Mouse (Mus musculus) forebrain, postnatal 0 days (tissue): ENCODE data around the gene Unc13d. TPM values are rescaled to one million over a fixed set of nuclear protein-coding genes. Genes with fewer than 3 reads are reported as not detected.
"Not testable (repeated sequence)": the region's sequence is repeated elsewhere in the genome, so short reads cannot be mapped to it uniquely, and the experiment has no call there.

ENCODE experiments used
- ATAC-seq: fragments of 200-750 bp; cut with Nextera tagmentation; 2 replicates; pipeline ENCODE4 v1.8.0; 2017; ENCODE audit warnings: mild to moderate bottlenecking, moderate library complexity
- DNase-seq: peaks from one replicate; pipeline ENCODE4 v3.0.0-alpha.2; 2015
- H3K27ac ChIP-seq: fragments of 300-500 bp; sonication (generic); 2 replicates; pipeline ENCODE4 v1.5.1; 2014; ENCODE audit warnings: low read depth, mild to moderate bottlenecking, antibody characterized with exemption, low read length, moderate library complexity, mixed read lengths
- H3K27me3 ChIP-seq: fragments of 300-500 bp; sonication (generic); 2 replicates; pipeline ENCODE4 v1.6.1; 2014; ENCODE audit warnings: mild to moderate bottlenecking, low read length, mixed read lengths; ENCODE audit not compliant: insufficient read depth
- H3K36me3 ChIP-seq: fragments of 300-500 bp; sonication (generic); 2 replicates; pipeline ENCODE4 v1.6.1; 2014; ENCODE audit warnings: mild to moderate bottlenecking, moderate library complexity; ENCODE audit not compliant: insufficient read depth
- H3K4me1 ChIP-seq: fragments of 300-500 bp; sonication (generic); 2 replicates; pipeline ENCODE4 v1.6.1; 2014; ENCODE audit warnings: antibody characterized with exemption; ENCODE audit not compliant: insufficient read depth
- H3K4me2 ChIP-seq: fragments of 300-500 bp; sonication (generic); 2 replicates; pipeline ENCODE4 v1.6.1; 2014; ENCODE audit warnings: low read depth, mild to moderate bottlenecking, moderate library complexity
- H3K4me3 ChIP-seq: fragments of 300-500 bp; sonication (generic); 2 replicates; pipeline ENCODE4 v1.5.1; 2014; ENCODE audit warnings: low read depth, low read length, mixed read lengths
- H3K9ac ChIP-seq: fragments of 300-500 bp; sonication (generic); 2 replicates; pipeline ENCODE4 v1.6.1; 2014; ENCODE audit warnings: mild to moderate bottlenecking
- H3K9me3 ChIP-seq: fragments of 300-500 bp; sonication (generic); 2 replicates; pipeline ENCODE4 v1.6.1; 2016; ENCODE audit warnings: low read length
- CTCF ChIP-seq: sonication (generic); IDR thresholded peaks from 2 replicates; pipeline ENCODE4 v1.5.1; 2016; ENCODE audit warnings: antibody characterized with exemption, control low read depth, low read depth
- WGBS: fragments of 180-500 bp; shearing (Covaris S2); extraction: QIAGEN DNeasy Blood & Tissue Kit; methylation state at CpG from one replicate; pipeline ENCODE4 v1.1.7; 2014; 5-methylcytosine and 5-hydroxymethylcytosine counted together
- polyA plus RNA-seq: library from polyadenylated mRNA; unstranded; fragments of >200 nt; fragmentation: Nextera tagmentation; extraction: Ambion mirVana; gene quantifications from 2 replicates; pipeline ENCODE4 v1.2.1, GENCODE M21; 2015
- total RNA-seq: library from RNA; depleted of rRNA; stranded (reverse); fragments of >200 nt; gene quantifications from 2 replicates; pipeline ENCODE4 v1.2.3, GENCODE M21; 2014

Unc13d gene
- total and polyA plus RNA-seq, 2 experiments from 2014 or later: 0.58 to 0.86 TPM

DNA sequence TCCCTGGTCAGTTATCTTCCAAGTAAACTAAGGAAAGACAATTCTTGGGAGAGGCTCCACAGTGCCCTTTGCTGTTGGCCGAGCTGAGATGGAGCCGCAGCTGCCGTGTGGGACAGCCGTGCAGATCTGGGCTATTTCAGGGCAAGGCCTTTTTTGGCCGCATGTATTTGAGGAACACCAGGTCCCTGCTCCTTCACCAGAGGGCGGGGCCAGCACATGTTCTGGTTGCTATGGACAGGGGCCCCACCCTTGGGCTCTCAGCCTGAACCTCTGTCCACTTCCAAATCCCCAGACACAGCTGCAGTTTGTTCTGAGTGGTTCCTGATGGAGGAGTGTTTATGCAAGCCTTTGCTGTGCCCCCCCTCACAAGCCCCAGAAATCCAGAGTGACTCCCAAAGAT lies 22.6 kb upstream of the Unc13d start:
- 83% methylated on average over 6 of the region's 6 CpGs for WGBS
- no peak for TF ChIP-seq CTCF

GRCm38 (mm10) chr11:116099462-116099861 lies 21.7 kb upstream of the Unc13d start:
- Histone ChIP-seq H3K27me3 (no peaks in the 10 kb centered on the region), H3K4me3 (no peak overlapping the region), H3K4me1 (no peaks in the 10 kb centered on the region), H3K9ac (no peak overlapping the region), H3K36me3 (no peaks in the 10 kb centered on the region), H3K27ac (no peak overlapping the region), H3K4me2 (no peak overlapping the region), H3K9me3 (no peaks in the 10 kb centered on the region)
- no peak for ATAC-seq
- WGBS: 88% methylated on average over 6 of the region's 6 CpGs
- TF ChIP-seq CTCF: no peak
- DNase-seq: no peak

More for the DNA sequence above, 22.6 kb upstream of the Unc13d start:
- Histone ChIP-seq H3K27ac (no peak overlapping the region), H3K36me3 (no peaks in the 10 kb centered on the region), H3K4me3 (no peak overlapping the region), H3K9me3 (no peaks in the 10 kb centered on the region), H3K9ac (no peak overlapping the region), H3K27me3 (0 out of 2 replicates have a peak, but pooled peaks cover under 1% of the 10 kb centered on the region), H3K4me1 (no peaks in the 10 kb centered on the region), H3K4me2 (no peak overlapping the region)
- ATAC-seq (no peak), DNase-seq (no peak)

DNA sequence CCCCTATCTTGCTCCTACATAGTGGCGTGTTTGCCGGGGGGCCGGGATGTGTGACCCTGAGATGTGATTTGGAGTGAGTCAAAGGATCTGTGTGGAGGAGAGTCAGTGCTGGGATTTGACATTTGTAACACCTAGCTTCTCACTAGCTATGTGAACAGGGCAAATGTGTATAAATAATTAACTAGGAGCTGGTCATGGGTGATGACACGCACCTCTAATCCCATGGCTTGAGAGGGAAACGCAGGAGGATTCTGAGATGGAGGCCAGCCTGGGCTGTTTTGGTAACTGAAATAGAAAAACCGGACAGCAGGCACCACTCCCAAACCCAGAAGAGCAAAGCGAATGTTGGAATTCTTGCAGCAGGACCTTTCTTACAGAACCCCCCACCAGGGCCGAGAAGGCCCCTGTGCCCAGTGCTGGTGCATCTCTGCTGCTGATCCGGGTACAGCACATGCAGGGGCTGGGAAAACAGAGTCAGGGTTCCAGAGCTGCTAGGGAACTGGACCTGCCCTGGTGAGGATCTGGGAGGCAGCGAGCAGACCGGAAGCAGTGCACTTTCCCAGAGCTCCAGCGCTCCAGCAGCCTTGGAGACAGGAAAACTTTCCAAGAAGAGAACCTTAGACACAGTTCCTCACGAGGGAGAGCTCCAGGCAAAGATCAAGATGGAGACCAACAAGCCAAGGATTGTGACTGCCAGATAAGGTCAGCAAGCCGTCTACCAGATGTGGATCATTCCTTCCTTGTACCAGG lies 21.1 kb upstream of the Unc13d start:
- Histone ChIP-seq H3K4me3 (no peak overlapping the region), H3K36me3 (no peaks in the 10 kb centered on the region), H3K9ac (no peak overlapping the region), H3K27me3 (no peaks in the 10 kb centered on the region), H3K9me3 (no peaks in the 10 kb centered on the region), H3K27ac (no peak overlapping the region), H3K4me1 (no peaks in the 10 kb centered on the region), H3K4me2 (no peak overlapping the region)
- DNase-seq (no peak), ATAC-seq (no peak)
- 80% methylated on average over 14 of the region's 14 CpGs for WGBS
- TF ChIP-seq CTCF: no peak

GRCm38 (mm10) chr11:116096213-116097108 lies 18.7 kb upstream of the Unc13d start:
- no peaks in the 10 kb centered on the region for H3K36me3 ChIP-seq
- no peak for ATAC-seq
- WGBS: 91% methylated on average over 5 of the region's 5 CpGs
- no peaks in the 10 kb centered on the region for H3K9me3 ChIP-seq
- no peak for DNase-seq
- no peak overlapping the region for H3K4me2 ChIP-seq
- TF ChIP-seq CTCF: peak; percentile 47
- no peaks in the 10 kb centered on the region for H3K4me1 ChIP-seq
- no peak overlapping the region for H3K9ac ChIP-seq
- no peak overlapping the region for H3K27ac ChIP-seq
- H3K27me3 ChIP-seq: no peaks in the 10 kb centered on the region
- H3K4me3 ChIP-seq: no peak overlapping the region

DNA sequence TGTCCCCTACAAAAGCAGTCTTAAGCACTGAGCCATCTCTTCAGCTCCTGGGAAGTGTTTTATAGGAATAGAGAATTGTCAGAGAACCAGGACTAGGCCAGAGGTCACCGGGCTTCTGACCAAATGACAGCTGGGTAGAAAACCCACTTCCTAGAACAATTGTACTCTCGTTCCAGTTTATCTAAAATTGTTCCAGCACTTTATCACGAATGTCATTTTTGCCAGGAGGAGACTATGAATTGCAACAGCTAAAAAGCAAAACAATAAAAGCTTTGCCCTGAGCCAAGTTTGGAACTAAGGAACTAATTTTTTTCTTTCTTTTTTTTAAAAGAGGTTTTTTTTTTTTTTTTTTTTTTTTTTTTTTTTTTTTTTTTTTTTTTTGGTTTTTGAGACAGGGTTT lies 17.8 kb upstream of the Unc13d start:
- no peak overlapping the region for H3K4me3 ChIP-seq
- ATAC-seq (no peak), DNase-seq (no peak)
- 87% methylated on average over 3 of the region's 3 CpGs for WGBS
- no peak overlapping the region for H3K27ac ChIP-seq
- no peak overlapping the region for H3K4me2 ChIP-seq
- no peaks in the 10 kb centered on the region for H3K36me3 ChIP-seq
- no peaks in the 10 kb centered on the region for H3K4me1 ChIP-seq
- H3K27me3 ChIP-seq: no peaks in the 10 kb centered on the region
- no peaks in the 10 kb centered on the region for H3K9me3 ChIP-seq
- no peak overlapping the region for H3K9ac ChIP-seq
- TF ChIP-seq CTCF: no peak

- ATAC-seq (no peak), DNase-seq (no peak)
- no peak overlapping the region for H3K27ac ChIP-seq
- H3K4me1 ChIP-seq: no peaks in the 10 kb centered on the region
- no peak overlapping the region for H3K4me3 ChIP-seq
- 74% methylated on average over 16 of the region's 16 CpGs for WGBS
- H3K9ac ChIP-seq: no peak overlapping the region
- TF ChIP-seq CTCF: no peak
- H3K9me3 ChIP-seq: no peaks in the 10 kb centered on the region
- H3K36me3 ChIP-seq: no peaks in the 10 kb centered on the region
- no peaks in the 10 kb centered on the region for H3K27me3 ChIP-seq
- H3K4me2 ChIP-seq: no peak overlapping the region
These were observed 16.2 kb upstream of the Unc13d start for GRCm38 (mm10) chr11:116093771-116094565.

DNA sequence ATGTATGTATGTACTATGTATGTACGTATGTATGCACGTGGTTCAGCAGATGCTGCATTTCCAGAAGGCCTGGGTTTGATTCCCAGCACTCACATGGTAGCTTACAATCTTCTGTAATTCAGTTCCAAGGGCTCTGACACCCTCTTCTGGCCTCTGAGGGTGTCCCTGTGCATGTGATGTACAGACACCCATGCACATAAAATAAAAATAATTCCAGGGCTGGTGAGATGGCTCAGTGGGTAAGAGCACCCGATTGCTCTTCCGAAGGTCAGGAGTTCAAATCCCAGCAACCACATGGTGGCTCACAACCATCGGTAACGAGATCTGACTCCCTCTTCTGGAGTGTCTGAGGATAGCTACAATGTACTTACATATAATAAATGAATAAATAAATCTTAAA lies 15.2 kb upstream of the Unc13d start:
- 88% methylated on average over 6 of the region's 6 CpGs for WGBS
- H3K4me1 ChIP-seq, H3K27ac ChIP-seq, ATAC-seq, H3K27me3 ChIP-seq, H3K4me2 ChIP-seq, H3K4me3 ChIP-seq, H3K9me3 ChIP-seq, H3K9ac ChIP-seq, H3K36me3 ChIP-seq, DNase-seq: not testable (repeated sequence)
